18 mouse cellular contexts compared by ENCODE assay signal in the genomic region with DNA sequence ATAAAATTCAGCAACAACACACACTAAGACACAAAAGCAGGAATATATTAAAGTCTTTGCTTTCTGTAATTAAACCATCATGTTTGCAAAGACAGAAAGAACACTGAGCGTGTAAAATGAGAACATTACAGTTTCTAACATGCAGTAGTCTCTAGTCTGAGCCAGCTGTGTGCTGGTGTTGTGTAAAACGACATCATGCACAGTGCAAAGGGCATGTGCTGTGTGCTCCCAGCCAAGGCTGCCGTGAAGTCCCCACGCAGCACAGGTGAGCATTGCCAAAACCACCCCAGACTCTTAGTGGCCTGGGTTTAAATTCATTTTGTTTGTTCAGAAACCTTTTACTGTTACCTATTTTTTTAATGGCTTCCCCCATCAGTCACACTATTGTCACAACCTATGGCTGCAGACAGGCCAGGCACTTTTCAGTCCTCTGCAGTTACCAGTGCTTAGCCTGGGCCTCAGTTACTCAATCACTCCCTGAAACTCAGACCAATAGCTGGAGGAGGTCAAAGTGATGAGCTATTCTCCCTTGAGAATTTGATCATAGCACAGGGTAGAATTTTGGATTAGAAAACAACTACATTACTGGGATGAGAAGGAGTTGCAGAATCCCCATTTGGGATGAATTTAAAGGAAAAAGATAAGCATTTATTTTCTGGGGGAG.
"Had no signal": no experiment of that assay in that cellular context is flagged by ENCODE, and none has a peak within 500 bp of the region (broad histone marks: within the 10 kb centered on the region; RNA-seq: fewer than 3 reads in every experiment).

No protein-coding gene starts in this region.

- DNase-seq: lung, adult 18-20 months; lung, embryonic 14.5 days; lung, postnatal 10 days; lung, postnatal 4 days; midbrain, embryonic 14.5 days; retina, postnatal 1 day; right cerebral cortex, adult 18-20 months; right cerebral cortex, postnatal 25 days; right cerebral cortex, postnatal 4 days; thymus, adult 2 months; thymus, postnatal 25 days; thymus, postnatal 4 days had no signal

- H3K4me1 ChIP-seq: midbrain, embryonic 10.5 days; midbrain, embryonic 12.5 days; neural tube, embryonic 13.5 days had no signal

- H3K27ac ChIP-seq: liver, embryonic 15.5 days; midbrain, embryonic 10.5 days; midbrain, embryonic 12.5 days; neural tube, embryonic 13.5 days; neural tube, embryonic 15.5 days had no signal

- H3K4me3 ChIP-seq: liver, embryonic 15.5 days; midbrain, embryonic 10.5 days; midbrain, embryonic 12.5 days; myocyte; neural tube, embryonic 13.5 days; neural tube, embryonic 15.5 days had no signal

- H3K36me3 ChIP-seq: midbrain, embryonic 10.5 days; midbrain, embryonic 12.5 days; neural tube, embryonic 13.5 days; neural tube, embryonic 15.5 days had no signal

- H3K27me3 ChIP-seq: liver, embryonic 15.5 days; midbrain, embryonic 12.5 days; neural tube, embryonic 15.5 days had no signal

- H3K9ac ChIP-seq: liver, embryonic 15.5 days; lung, embryonic 14.5 days; midbrain, embryonic 12.5 days; neural tube, embryonic 13.5 days; neural tube, embryonic 15.5 days had no signal
